Mouse (Mus musculus): ENCODE results near the gene Yrdc. TPM values are rescaled to one million over a fixed set of nuclear protein-coding genes. Genes with fewer than 3 reads are reported as not detected.

Yrdc gene
- polyA plus RNA-seq, 1 experiment from 2014 or later, result 31.2 TPM

GRCm38 (mm10) chr4:124858370-124858769, 7.9 kb downstream of the Yrdc start:
- H3K9ac ChIP-seq (ENCODE audit: low read length), result no peak overlapping the region
- no peak overlapping the region for H3K4me3 ChIP-seq (ENCODE audit: low read depth, low read length)
- H3K27me3 ChIP-seq (ENCODE audit: control insufficient read depth, insufficient read depth, low read length), result peaks cover 2% of the 10 kb centered on the region; the same call in 1 of the 2 replicates
- WGBS, result 60% methylated on average over 5 of the region's 5 CpGs
- no peaks in the 10 kb centered on the region for H3K9me3 ChIP-seq (ENCODE audit: control insufficient read depth, low read length)
- H3K27ac ChIP-seq (replicated peaks), result no peak overlapping the region
- H3K4me1 ChIP-seq (replicated peaks; ENCODE audit: control insufficient read depth, insufficient read depth), result no peaks in the 10 kb centered on the region
- DNase-seq (ENCODE audit: low spot score) (no peak), ATAC-seq (ENCODE audit: low FRiP score, low TSS enrichment) (no peak)
- TF ChIP-seq EP300 (optimal IDR thresholded peaks at IDR 0.05), result no peak
- TF ChIP-seq CTCF (IDR thresholded peaks at IDR 0.05; ENCODE audit: low read depth), result no peak
- peaks cover 19% of the 10 kb centered on the region; the same call in 1 of the 2 replicates for H3K36me3 ChIP-seq (ENCODE audit: control insufficient read depth, insufficient read depth, low read length)
- H3K4me2 ChIP-seq (replicated peaks; ENCODE audit: low read depth), result no peak overlapping the region

- no peak overlapping the region for H3K9ac ChIP-seq (ENCODE audit: low read length)
- H3K4me1 ChIP-seq (replicated peaks; ENCODE audit: control insufficient read depth, insufficient read depth), result no peaks in the 10 kb centered on the region
- TF ChIP-seq CTCF (IDR thresholded peaks at IDR 0.05; ENCODE audit: low read depth), result no peak
- TF ChIP-seq EP300 (optimal IDR thresholded peaks at IDR 0.05), result no peak
- H3K36me3 ChIP-seq (ENCODE audit: control insufficient read depth, insufficient read depth, low read length), result peaks cover 9% of the 10 kb centered on the region; the same call in 1 of the 2 replicates
- ATAC-seq (ENCODE audit: low FRiP score, low TSS enrichment) (peak; percentile 69), DNase-seq (ENCODE audit: low spot score) (peak; percentile 86)
- H3K4me3 ChIP-seq (ENCODE audit: low read depth, low read length), result no peak overlapping the region
- peaks cover 2% of the 10 kb centered on the region; the same call in 1 of the 2 replicates for H3K27me3 ChIP-seq (ENCODE audit: control insufficient read depth, insufficient read depth, low read length)
- H3K4me2 ChIP-seq (replicated peaks; ENCODE audit: low read depth), result no peak overlapping the region
- 9% methylated on average over 7 of the region's 7 CpGs for WGBS
- no peak overlapping the region for H3K27ac ChIP-seq (replicated peaks)
- H3K9me3 ChIP-seq (ENCODE audit: control insufficient read depth, low read length), result no peaks in the 10 kb centered on the region
These were observed 10.0 kb downstream of the Yrdc start for GRCm38 (mm10) chr4:124860446-124860845.

- Histone ChIP-seq H3K4me2 (replicated peaks; ENCODE audit: low read depth) (peak within 1 kb of the TSS; percentile 58), H3K4me3 (ENCODE audit: low read depth, low read length) (peak within 1 kb of the TSS; percentile 40), H3K9ac (ENCODE audit: low read length) (no peak within 1 kb of the TSS; the same call in 1 of the 2 replicates), H3K27ac (replicated peaks) (no peak within 1 kb of the TSS), H3K9me3 (ENCODE audit: control insufficient read depth, low read length) (no peaks in the 10 kb centered on the region), H3K36me3 (ENCODE audit: control insufficient read depth, insufficient read depth, low read length) (no peaks in the 10 kb centered on the region), H3K27me3 (ENCODE audit: control insufficient read depth, insufficient read depth, low read length) (peaks cover 2% of the 10 kb centered on the region; the same call in 1 of the 2 replicates), H3K4me1 (replicated peaks; ENCODE audit: control insufficient read depth, insufficient read depth) (no peaks in the 10 kb centered on the region)
- TF ChIP-seq EP300 (optimal IDR thresholded peaks at IDR 0.05), result no peak
- TF ChIP-seq CTCF (IDR thresholded peaks at IDR 0.05; ENCODE audit: low read depth), result no peak
- ATAC-seq (ENCODE audit: low FRiP score, low TSS enrichment), result peak; percentile 16; the same call in 1 of the 2 replicates
- DNase-seq (ENCODE audit: low spot score), result no peak
- WGBS, result 5% methylated on average over 44 of the region's 77 CpGs
These were observed 11.1 kb downstream of the Yrdc start, which contains the start of gene Maneal for GRCm38 (mm10) chr4:124861283-124862188. Gene Maneal, minus strand, starts transcription at chr4:124862171.

GRCm38 (mm10) chr4:124872719-124873118, 22.2 kb downstream of the Yrdc start:
- no peak overlapping the region for H3K4me2 ChIP-seq (replicated peaks; ENCODE audit: low read depth)
- H3K27ac ChIP-seq (replicated peaks), result no peak overlapping the region
- no peak overlapping the region for H3K4me3 ChIP-seq (ENCODE audit: low read depth, low read length)
- peak; percentile 40 for TF ChIP-seq CTCF (IDR thresholded peaks at IDR 0.05; ENCODE audit: low read depth)
- TF ChIP-seq EP300 (optimal IDR thresholded peaks at IDR 0.05), result no peak
- DNase-seq (ENCODE audit: low spot score) (no peak), ATAC-seq (ENCODE audit: low FRiP score, low TSS enrichment) (no peak)
- no peaks in the 10 kb centered on the region for H3K4me1 ChIP-seq (replicated peaks; ENCODE audit: control insufficient read depth, insufficient read depth)
- no peaks in the 10 kb centered on the region for H3K27me3 ChIP-seq (ENCODE audit: control insufficient read depth, insufficient read depth, low read length)
- 88% methylated on average over 1 of the region's 1 CpGs for WGBS
- H3K36me3 ChIP-seq (ENCODE audit: control insufficient read depth, insufficient read depth, low read length), result no peaks in the 10 kb centered on the region
- H3K9ac ChIP-seq (ENCODE audit: low read length), result no peak overlapping the region
- H3K9me3 ChIP-seq (ENCODE audit: control insufficient read depth, low read length), result no peaks in the 10 kb centered on the region

- Histone ChIP-seq H3K9ac (ENCODE audit: low read length) (no peak within 1 kb of the TSS), H3K27ac (replicated peaks) (no peak within 1 kb of the TSS), H3K27me3 (ENCODE audit: control insufficient read depth, insufficient read depth, low read length) (peaks cover 14% of the 10 kb centered on the region; the same call in 1 of the 2 replicates), H3K4me1 (replicated peaks; ENCODE audit: control insufficient read depth, insufficient read depth) (no peaks in the 10 kb centered on the region), H3K9me3 (ENCODE audit: control insufficient read depth, low read length) (no peaks in the 10 kb centered on the region), H3K36me3 (ENCODE audit: control insufficient read depth, insufficient read depth, low read length) (no peaks in the 10 kb centered on the region), H3K4me2 (replicated peaks; ENCODE audit: low read depth) (peak within 1 kb of the TSS; percentile 34; the same call in 1 of the 2 replicates), H3K4me3 (ENCODE audit: low read depth, low read length) (peak within 1 kb of the TSS; percentile 13; the same call in 1 of the 2 replicates)
- no peak for ATAC-seq (ENCODE audit: low FRiP score, low TSS enrichment)
- TF ChIP-seq CTCF (IDR thresholded peaks at IDR 0.05; ENCODE audit: low read depth) (no peak), EP300 (optimal IDR thresholded peaks at IDR 0.05) (no peak)
- 3% methylated on average over 11 of the region's 11 CpGs for WGBS
- no peak for DNase-seq (ENCODE audit: low spot score)
These were observed 30.1 kb downstream of the Yrdc start, which contains the start of gene Epha10 for GRCm38 (mm10) chr4:124880599-124880998. Gene Epha10, plus strand, starts transcription at chr4:124880899.

Measured in stomach, postnatal 0 days (tissue).